Mouse (Mus musculus): ENCODE results near the gene Pgm5.
A peak's percentile ranks its signal among the peaks of the same experiment; 100 is the strongest.

Pgm5 gene

DNA sequence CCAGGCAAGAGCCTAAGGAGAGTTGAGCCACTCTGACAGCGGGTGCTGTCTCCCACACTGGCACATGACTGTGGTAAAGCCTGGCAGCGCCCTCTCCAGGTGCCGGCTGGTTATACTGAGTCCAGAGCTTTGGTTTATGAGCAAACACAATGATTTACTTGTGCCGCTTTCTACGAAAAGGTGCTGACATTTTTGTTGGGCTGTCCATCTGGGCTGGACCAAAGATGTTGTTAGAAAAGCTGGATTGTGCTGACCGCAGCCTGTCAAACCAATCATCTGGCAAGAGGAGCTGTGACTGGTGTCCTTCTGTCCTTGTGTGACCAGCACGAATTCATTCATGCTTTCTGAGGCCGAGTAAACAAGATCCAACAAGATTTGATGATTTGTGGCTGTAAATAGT is 159.9 kb downstream of the Pgm5 start:
- no peak for DNase-seq

DNA sequence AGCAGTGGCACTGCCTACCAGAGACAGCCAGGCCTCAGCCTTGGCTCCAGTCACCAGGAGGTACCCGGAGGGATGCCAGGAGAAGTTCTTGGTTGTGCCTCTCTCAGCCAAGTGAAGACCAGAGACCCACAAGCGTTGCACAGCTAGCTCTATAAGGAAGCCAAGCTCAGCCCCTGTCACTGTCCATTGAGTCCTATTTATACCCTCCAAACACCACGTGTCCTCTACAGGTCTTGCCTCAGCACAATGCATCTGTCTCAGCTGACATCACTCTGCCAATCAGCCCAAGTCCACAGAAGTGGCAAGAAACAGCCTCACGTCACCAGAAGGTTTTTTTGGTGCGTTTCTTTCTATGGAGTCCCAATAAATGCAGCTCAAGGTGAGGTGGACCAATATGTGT is 161.0 kb downstream of the Pgm5 start:
- no peak for DNase-seq

- DNase-seq = no peak
Observed at GRCm38 (mm10) chr19:24699910-24700309, 161.7 kb downstream of the Pgm5 start.

DNA sequence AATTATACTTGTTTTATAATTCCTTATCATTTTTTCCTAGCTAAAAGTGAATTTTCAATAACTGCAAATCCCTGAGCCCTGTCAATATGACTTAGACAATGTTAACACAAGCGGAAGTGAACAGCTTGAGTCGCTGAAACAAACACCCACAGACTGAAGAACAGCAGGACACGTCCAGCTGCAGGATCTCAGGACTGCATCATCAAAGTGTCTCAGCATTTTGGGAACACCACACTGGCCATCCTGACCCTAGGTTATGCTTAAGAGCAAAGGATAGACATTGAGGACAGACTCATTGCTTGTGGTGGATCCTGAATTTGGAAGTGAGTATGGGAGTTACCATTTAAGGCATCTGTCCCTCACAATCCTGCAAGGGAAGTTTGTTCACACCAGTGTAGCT is 162.5 kb downstream of the Pgm5 start:
- no peak for DNase-seq

GRCm38 (mm10) chr19:24698651-24699050 is 163.0 kb downstream of the Pgm5 start:
- no peak for DNase-seq

DNA sequence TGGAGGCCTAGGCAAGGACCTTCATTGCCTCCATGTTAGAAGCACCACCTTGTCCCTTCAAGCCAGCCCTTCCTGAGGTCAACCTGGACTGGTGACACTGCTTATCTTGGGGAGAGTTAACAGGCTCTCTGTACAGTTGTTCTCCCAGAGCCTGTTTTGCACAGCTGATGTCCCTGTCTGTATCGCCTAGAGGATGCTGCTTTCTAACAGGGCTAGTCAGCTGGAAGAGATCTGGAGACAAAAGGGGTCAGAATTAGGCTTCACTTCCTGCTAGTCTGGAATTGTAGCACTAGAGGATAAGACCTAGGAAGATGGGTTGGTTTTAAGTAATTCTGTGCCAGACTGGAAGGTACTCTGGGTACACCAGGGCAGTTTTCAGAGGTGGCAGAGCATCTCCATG is 163.7 kb downstream of the Pgm5 start:
- DNase-seq = no peak

DNA sequence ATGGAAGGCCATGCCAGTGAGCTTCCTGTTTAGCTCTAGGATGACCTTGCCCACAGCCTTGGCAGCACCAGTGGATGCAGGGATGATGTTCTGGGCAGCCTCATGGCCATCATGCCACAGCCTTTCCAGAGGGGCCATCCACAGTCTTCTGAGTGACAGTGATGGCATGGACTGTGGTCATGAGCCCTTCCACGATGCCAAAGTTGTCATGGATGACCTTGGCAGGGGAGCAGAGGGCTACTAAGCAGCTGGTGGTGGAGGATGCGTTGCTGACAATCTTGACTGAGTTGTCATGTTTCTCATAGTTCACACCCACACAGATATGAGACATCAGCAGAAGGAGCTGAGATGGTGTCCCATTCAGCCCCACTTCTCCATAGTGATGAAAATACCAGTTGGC is 169.0 kb downstream of the Pgm5 start:
- DNase-seq = no peak

GRCm38 (mm10) chr19:24689531-24689930 is 172.1 kb downstream of the Pgm5 start:
- DNase-seq = no peak

DNA sequence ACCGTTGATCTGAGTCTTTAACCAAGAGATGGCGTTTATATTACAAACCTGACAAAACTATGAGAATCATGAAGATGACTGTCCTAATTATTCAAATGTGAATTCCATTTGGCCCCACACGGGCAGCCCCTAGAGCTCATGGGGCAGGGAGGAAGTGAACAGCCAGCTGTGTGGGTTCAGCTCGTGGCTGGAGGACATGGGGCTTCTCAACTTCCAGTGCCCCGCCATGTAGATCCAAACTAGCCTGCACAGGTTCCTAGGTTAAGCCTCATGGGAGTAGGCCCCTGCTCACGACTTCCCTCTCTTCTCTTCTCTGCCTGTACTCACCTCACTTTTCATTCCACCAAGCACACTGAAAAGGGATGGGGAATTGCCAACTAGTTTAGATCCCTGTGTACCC is 173.3 kb downstream of the Pgm5 start:
- DNase-seq = no peak

DNA sequence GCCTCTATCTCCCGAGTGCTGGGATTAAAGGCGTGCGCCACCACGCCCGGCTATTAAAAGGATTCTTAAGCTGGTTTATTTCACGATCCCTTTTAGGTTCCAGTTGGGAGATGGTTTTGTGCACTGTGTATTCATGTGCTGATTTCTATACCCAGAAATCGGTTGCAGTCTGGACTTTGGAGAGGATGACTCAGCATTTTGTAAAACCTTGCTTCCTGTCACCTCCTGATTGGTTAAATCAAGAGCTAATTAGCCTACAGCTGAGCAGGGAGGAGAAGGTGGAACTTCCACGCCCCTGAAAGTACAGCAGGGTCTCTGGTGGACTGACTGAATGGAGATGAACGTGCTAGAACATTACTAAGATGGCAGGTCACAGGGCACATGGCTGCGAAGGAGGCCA is 175.2 kb downstream of the Pgm5 start:
- no peak for DNase-seq

DNA sequence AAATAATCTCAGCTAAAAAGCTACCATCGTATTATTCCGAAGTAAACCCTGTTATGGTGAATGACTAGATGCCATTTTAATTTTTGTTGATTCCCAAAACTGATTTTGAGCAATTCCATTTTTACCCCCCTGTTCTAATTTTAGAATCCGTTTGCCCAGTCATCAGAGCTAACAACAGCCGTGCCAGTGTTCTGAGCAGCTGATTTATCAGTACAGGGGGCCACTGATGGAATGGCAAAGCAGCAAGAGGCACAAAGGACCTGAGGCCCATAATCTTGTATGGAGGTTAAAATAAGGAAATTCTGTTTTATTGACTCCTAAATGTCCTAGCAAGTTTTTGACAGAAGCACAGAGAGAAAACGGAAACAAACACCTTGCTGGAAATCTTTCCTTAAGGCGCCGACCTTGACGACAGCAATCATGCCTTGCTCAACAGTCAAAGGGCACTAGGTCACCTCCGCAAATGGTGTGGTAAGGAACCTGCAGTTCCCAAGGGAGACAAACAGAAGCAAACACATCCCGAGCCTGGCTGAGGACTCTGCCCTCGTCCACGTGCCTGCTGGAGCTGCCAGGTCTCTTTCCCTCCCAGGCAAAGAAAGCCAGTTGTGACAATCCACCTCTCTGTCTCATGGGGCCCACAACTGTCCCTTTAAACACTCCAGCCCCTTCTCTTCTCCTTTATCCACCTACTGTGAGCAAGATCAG is 178.5 kb downstream of the Pgm5 start:
- DNase-seq = no peak

- DNase-seq = no peak
Observed at GRCm38 (mm10) chr19:24677242-24677984, 184.2 kb downstream of the Pgm5 start.

- DNase-seq = no peak
Observed at GRCm38 (mm10) chr19:24676429-24676828, 185.2 kb downstream of the Pgm5 start.

GRCm38 (mm10) chr19:24673762-24674161 is 187.9 kb downstream of the Pgm5 start, which contains the start of gene Tmem252:
Gene Tmem252 (plus strand): TSS chr19:24674008.
- DNase-seq = no peak

GRCm38 (mm10) chr19:24673331-24673730 is 188.3 kb downstream of the Pgm5 start:
- no peak for DNase-seq

DNA sequence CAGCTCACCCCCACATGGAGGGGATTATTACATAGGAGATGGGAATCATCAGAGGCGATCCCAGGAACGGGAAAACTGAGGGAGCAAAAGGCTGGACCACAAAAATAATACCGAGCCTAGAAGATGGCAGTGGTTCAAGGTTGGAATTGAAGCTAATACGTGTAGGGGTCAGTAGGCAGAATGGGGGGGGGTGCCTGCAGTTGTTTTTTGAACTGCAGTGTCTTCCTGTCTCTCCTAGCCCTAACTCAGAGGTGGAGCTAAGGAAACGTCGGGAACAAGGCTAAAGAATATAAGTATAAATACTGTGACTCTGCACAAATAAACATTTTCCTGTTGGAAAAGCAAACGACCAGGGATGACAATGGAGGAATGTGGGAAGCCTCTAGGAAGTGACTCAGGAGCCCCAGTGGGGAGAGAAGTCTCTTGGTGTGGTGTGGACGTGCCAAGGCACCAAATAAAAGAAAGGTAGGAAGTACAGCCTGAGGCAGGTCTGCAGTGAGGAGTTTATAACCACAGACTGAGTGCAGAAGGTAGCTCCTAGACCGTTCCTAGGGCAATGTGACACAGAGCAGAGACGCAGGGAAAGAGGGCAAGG is 189.2 kb downstream of the Pgm5 start:
- DNase-seq = no peak

- DNase-seq = no peak
Observed at GRCm38 (mm10) chr19:24671571-24671970, 190.1 kb downstream of the Pgm5 start.

- peak; percentile 38 for DNase-seq
Observed at GRCm38 (mm10) chr19:24667527-24667926, 194.1 kb downstream of the Pgm5 start.

GRCm38 (mm10) chr19:24665771-24666170 is 195.9 kb downstream of the Pgm5 start:
- DNase-seq = no peak

DNA sequence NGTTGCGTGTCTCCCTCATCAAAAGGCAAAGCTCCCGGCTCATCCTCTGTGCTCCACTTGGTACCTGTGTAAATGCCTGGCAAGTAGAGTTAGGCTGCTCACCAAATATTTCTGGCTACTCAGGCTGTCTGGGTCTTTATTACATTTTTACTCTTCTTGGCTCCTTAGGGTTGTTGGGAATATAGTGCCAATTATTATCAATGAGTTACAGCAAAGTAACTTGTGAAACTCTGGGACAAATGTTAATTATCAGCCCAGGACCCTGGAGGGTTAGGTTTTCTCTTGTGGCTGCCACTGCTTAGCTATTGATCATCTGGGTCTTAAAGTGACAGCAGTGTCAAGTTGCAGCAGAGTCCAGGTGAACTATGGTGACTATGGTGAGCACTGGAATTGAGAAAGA is 199.3 kb downstream of the Pgm5 start:
- DNase-seq = no peak

DNA sequence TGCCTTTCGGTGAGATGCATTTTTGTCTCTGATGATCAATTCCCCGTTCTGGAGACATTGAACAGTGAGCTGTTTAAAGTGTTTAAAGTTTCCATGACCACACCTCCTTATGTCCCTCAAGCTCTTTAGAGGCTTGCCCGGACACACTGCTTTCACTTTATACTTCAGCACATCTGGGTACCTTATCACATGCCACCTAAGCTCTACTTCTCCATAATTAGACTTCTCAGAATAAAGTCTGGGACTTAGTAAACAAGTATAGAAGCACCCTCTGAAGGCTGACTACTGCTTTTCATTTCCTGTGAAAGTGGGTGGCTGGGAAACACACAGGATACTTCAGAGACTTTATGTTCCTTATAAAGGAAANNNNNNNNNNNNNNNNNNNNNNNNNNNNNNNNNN is 204.7 kb downstream of the Pgm5 start:
- no peak for DNase-seq

DNA sequence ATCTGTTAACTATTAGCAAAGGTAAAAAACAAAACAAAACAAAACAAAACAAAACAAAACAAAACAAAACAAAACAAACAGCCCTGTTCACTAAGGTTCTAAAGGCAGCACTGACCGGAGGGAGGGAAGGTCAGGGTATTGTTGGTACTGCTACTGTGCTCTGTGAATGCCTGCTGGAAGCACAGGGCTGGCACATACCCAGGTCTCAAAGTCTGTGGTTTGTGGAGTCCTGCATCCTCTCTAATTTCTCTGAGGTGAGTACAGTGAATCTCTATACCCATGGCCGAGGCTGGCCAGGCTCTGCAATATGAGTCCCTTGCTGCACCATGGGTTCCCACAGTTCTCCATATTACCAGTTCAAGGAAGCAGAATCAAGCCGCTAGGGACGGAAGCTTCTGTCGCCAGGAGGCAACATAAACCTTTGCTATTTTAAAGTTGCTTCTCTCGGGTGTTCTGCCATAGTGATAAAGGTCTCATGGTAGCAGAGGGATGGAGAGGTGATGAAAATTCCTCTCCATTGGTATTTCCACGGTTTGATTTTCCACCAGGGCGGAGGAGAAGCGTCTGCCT is 208.3 kb downstream of the Pgm5 start:
- DNase-seq = no peak

- no peak for DNase-seq
Observed at GRCm38 (mm10) chr19:24652342-24653019, 209.2 kb downstream of the Pgm5 start.
